Mouse (Mus musculus): ENCODE data around the gene Hoxd13.

DNA sequence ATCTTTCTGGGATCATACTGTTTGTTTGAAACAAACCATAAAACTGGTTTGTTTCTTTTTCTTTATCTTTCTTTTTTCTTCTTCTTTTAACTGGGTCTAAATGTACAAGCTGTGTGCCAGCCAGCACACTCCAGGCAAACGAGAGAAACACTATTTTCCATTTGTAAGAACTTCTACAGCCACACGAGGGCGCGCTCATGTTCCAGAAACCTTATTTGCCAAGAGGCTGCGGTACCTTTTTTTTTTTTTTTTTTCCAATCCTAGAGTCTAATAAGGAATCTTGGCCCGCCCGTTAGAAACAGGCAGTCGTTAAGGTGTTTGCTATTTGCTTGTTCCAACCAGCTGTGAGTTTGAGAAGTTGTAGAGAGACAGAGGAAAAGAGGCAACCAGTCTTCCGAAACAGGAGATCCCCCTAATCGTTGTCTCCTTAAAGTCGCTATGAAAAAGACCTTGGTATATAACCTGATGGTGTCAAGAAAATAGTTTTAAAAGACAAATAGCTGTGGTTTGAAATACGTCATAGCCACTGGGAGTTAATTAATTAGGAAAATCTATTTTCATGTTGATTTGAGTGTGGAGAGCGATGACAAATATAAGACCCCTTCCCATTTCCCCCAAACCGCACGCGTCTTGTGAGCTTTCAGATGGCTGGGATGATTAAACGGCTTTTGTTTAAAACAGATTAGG is 18.3 kb downstream of the Hoxd13 start:
- TF ChIP-seq CTCF (IDR thresholded peaks at IDR 0.05; ENCODE audit: low read depth) (peak; percentile 32; the same call in 1 of the 2 replicates), EP300 (IDR thresholded peaks at IDR 0.05; ENCODE audit: low read depth) (no peak)
